Mouse (Mus musculus) layer of hippocampus, postnatal 25 days (tissue): ENCODE measurements around the gene Stx11. TPM values are rescaled to one million over a fixed set of nuclear protein-coding genes. Genes with fewer than 3 reads are reported as not detected.

Source experiments
- DNase-seq, 2 experiments: peaks; one replicate each; pipeline ENCODE4 v3.0.0; 2022; ENCODE audit warnings: mixed read lengths in 2 of 2, low spot score in 1 of 2; ENCODE audit errors: extremely low spot score in 1 of 2
- total RNA-seq, 2 experiments: library from RNA; stranded (reverse); gene quantifications; 2 replicates each; pipeline ENCODE4 v1.2.3; 2021

Stx11 gene
- under 1 TPM in 1 of 2 experiments, not detected in 1; 0.22 TPM for total RNA-seq

GRCm38 (mm10) chr10:12964151-12965075, at the start of gene Stx11:
Stx11 (minus strand) TSS chr10:12964298.
- DNase-seq: peak in 1 of 2 experiments; percentile 8

- DNase-seq: no peak
These were observed 44.6 kb upstream of the Stx11 start for GRCm38 (mm10) chr10:13008737-13009121.

DNA sequence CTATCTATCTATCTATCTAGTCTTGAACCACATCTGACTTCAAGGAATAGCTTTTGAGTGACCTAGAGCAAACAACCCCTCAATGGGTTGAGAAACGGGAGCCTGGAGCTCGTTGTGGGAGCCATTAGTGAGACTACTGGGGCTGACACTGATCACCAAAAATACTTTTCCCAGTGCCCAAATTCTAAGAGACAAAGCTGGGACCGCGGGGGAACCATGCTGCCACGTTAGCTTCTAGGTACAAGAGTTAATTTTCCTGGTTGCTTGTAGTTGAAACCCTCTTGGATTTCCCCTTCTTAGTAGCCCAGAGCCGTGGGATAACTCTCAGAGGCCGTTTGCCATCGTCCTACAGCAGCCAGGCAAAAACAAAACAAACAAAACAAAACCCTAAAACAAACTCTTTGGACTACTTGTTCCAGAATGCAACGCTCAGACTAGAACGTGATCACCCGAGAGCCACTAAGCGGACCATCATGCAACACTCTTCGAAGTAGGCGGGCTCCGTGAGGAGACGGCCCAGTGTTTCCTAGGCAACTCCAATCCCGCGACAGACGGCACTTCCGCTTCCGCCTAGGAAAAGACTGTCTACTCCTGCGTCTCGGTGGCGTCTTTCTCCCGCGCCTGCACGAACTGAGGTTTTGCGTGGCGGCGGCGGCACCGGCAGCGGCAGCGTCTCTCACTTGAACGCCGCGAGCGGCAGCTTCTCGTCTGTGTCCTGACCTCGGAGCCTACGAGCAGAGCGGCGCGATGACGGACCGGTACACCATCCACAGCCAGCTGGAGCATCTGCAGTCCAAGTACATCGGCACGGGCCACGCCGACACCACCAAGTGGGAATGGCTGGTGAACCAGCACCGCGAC, 44.0 kb upstream of the Stx11 start:
- DNase-seq: peak; percentile 87 to 91

DNA sequence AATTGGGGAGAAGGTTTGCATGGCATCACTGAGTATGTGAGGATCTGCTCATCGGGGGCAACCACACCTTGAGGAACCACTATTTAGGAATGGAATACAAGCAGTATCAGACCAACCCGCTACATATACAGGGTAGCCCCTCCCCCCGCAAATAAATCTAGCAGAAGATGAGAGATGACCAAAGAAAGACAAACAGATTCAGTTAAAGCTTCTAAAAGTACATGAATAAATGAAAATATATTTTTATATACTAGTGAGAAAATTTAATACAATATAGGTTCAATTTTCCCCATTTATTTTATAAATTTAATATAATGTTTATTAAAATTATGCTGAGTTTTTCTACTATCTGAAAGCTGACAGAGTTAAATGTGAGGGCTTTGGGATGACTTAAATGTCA, 40.9 kb upstream of the Stx11 start, which contains the start of gene Sf3b5:
TSS of gene Sf3b5 (plus strand) at position 301 of the 400 bp plus-strand sequence.
- no peak for DNase-seq

DNA sequence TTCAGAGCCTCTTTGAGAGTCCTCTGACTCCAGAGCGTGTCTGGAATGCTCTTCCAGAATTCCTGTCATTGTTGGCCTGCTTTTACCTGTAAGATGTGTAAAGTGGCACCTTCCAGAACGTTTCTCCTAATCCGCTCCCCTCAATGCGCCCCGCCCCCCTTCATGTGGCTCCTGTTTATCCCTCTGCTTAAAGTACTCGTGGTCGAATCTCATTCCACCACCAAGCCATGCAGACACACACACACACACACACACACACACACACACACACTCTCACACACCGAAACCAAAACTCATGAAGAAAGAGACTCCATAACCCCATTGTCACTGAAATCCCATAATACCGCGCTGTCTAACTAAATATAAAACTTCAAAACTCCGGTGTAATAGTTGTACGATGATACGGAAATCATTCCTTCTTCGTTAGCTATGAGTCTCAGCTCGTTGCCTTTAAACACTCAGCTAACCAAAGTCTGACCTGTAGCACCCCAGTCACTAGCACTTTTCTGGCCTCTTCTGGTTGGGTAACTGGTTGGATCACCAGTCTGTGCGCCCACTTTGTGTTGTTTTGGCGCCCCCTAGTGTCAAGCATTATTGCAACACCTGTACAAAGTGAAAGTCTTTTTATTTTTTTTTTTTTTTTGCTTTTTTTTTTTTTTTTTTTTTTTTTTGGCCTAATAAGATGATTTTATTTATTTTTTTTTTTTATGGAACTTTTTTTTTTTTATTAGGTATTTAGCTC, 32.8 kb upstream of the Stx11 start:
- DNase-seq: peak; percentile 75 to 95

DNA sequence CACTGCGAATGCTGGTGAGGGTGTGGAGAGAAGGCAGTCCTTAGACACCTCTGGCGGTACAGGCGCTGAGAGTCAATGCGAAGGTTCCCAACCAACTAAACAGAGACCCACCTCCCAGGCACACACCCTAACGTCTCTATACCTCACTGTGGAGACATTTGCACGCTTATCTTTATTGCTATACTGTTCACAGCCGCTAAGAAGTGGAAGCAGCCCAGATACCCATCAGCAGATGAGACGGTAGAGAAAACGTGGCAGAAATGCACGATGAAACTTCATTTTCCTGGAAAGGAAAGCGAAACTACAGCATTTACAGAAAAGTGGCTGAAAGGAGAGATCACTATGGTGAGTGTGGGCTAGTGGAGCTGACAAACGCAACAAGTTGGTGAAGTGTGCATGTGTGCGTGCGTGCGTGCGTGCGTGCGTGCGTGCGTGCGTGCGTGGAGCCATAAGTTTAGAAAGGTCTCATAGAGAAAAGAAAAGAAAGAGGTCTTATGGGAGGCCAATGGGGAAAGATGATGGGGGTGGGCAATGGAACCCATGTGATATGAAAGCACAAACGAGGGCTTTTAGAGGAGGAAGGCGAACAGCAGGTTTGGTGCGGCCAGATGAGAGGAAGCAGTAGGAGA, 29.4 kb upstream of the Stx11 start:
- no peak for DNase-seq

GRCm38 (mm10) chr10:12991953-12992352, 27.9 kb upstream of the Stx11 start:
- DNase-seq: no peak

- no peak for DNase-seq
These were observed 22.8 kb upstream of the Stx11 start for GRCm38 (mm10) chr10:12986943-12987342.

- no peak for DNase-seq
These were observed 22.4 kb upstream of the Stx11 start for GRCm38 (mm10) chr10:12986485-12986884.

GRCm38 (mm10) chr10:12985028-12985427, 20.9 kb upstream of the Stx11 start:
- DNase-seq: no peak

DNA sequence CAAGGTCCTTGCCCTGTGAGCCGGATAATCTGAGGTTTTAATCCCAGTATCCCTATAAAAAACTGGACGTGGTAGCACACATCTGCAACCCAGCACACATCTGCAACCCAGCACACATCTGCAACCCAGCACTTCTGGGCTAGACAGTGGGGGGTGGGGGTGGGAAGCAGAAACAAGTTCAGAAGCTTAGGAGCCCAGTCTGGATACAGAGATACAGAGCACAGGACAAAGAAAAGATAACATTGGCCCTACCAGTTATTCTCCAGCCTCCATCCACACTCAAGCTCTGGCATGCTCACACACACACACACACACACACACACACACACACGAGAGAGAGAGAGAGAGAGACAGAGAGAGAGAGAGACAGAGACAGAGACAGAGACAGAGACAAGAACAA, 19.4 kb upstream of the Stx11 start:
- no peak for DNase-seq

- no peak for DNase-seq
These were observed 17.0 kb upstream of the Stx11 start for GRCm38 (mm10) chr10:12981071-12981470.

DNA sequence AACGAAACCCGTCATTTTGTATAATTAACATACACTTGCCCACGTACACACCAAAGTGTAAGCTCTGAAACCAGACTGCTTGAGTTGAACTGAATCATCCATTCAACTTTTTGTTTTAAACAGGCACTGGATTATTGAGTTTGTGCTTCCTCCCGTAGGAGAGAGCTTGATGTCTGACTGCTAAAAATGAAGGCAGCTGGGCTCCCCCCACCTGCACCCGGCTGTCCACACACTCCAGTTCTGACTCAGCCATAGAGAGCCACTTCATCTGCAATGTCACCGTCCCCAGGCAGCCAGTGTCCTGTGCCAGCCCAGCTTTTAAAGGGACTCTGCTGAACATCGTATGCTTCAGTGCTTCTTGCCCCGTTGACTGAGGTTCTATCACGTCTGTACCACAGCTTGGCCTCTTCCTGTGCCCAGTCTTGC, 13.7 kb upstream of the Stx11 start:
- DNase-seq: no peak

GRCm38 (mm10) chr10:12976552-12976951, 12.5 kb upstream of the Stx11 start:
- DNase-seq: no peak

DNA sequence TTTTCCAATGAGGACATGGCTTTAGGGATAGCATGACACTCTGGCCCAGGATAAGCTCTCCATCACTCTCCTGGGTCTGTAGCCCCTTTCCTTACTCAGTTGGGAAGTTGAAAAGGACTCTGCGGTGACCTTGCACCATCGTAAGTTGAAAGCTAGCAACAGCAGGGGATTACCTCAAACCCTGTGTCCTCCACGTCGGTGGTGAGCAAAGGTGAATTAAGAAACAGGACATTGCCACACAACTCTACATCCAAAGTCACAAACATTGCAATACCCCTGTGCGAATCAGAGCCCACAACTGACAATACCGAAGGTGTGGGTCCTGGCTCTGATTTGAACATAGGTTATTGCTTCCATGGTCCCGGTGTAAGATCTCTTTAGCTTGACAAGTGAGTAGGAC, 11.9 kb upstream of the Stx11 start:
- no peak for DNase-seq

- no peak for DNase-seq
These were observed 11.4 kb upstream of the Stx11 start for GRCm38 (mm10) chr10:12975461-12975860.

- no peak for DNase-seq
These were observed 10.5 kb upstream of the Stx11 start for GRCm38 (mm10) chr10:12974572-12974971.

GRCm38 (mm10) chr10:12965669-12966180, 1.6 kb upstream of the Stx11 start:
- DNase-seq: no peak

- peak in 1 of 2 experiments; percentile 4 for DNase-seq
These were observed 543 bp downstream of the Stx11 start for GRCm38 (mm10) chr10:12963362-12964147.
